Mouse (Mus musculus) CH12F3 (cell line): Measurements from ENCODE around the gene B3gat3.
"Not testable (repeated sequence)": the region's sequence is repeated elsewhere in the genome, so short reads cannot be mapped to it uniquely, and the experiment has no call there.

Experiments used
- in situ Hi-C: fragments of 300-500 bp; cut with MboI; formaldehyde crosslinking; loops from 2 replicates; pipeline ENCODE4 v1.14.3; 2020; ENCODE audit warnings: low sequenced_read_pairs

B3gat3 gene

GRCm38 (mm10) chr19:8941515-8942217 lies 21.5 kb downstream of the B3gat3 start, which contains the start of gene Mta2:
Mta2 (plus strand) TSS chr19:8941875.
- in situ Hi-C loops = no loop called here

GRCm38 (mm10) chr19:8942276-8942964 lies 22.2 kb downstream of the B3gat3 start:
- in situ Hi-C loops = no loop called here

GRCm38 (mm10) chr19:8943047-8943446 lies 22.9 kb downstream of the B3gat3 start:
- in situ Hi-C loops = no loop called here

GRCm38 (mm10) chr19:8944062-8944461 lies 23.9 kb downstream of the B3gat3 start:
- in situ Hi-C loops = no loop called here

DNA sequence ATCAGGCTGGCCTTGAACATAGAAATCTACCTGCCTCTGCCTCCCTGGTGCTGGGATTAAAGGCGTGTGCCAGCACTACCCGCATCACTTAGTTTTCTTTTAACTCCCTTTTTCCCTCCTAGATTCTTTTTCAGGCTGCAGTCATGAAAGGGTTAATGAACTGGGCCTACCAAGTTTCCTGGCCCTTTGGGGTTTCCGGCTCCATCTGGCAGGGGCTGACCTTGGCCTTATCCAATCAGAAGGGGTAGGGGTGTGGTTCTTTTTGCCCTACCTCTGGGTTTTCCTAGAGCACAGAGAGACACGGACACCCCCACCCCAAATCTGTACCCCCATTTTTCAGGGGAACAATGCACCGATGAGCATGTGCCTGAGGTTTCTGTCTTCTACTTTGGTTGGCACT lies 24.6 kb downstream of the B3gat3 start:
- in situ Hi-C loops = no loop called here

DNA sequence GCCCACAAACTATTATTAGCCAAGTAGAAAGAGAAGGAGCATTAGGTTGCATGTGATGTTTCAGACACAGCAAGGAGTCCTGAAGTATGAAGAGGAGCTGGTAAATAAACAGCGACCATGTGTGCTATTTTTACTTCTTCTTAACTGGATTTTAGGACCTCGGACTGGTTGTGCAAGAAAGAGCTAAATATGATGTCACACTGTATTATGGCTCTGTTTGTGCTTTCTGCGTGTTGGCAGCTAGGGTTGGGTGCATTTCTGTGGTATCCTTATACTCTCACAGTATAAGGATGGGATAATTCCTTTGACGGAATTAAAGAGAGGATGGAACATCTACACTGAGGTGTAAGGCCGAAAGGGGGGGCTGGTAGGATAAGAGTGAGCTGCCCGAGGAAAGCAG lies 25.1 kb downstream of the B3gat3 start:
- in situ Hi-C loops = no loop called here

DNA sequence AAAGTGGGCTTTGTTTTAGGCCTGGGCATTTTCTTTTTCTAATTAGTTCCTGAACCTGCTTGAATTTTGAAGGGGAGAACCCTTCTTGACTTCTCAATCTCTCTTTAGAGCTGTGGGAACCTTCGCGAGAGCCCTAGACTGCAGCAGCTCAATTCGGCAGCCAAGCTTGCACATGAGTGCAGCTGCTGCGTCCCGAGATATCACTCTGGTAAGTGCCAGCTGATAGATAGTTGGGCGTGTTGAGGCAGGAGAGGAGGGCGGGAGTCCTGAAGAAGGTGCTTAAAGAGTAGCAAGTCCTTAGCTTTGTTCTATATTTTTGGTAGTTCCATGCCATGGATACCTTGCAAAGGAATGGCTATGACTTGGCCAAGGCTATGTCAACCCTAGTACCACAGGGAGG lies 26.8 kb downstream of the B3gat3 start:
- in situ Hi-C loops = no loop called here

DNA sequence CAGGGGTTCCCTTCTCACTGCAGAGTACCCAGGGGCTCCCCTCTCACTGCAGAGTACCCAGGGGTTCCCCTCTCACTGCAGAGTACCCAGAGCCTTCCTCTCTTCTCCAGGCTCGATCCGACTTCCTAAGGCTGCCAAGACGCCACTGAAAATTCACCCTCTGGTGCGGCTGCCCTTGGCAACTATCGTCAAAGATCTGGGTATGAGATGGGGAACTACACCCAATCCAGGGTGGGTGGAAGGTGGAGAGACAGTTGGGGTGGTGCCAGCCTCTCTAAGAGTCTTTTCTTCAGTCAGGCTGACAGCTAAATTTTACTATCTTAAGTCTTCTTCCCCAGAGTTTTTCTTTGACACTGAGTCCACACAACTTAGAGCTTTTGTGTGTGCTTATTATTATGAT lies 30.0 kb downstream of the B3gat3 start:
- in situ Hi-C loops = no loop called here

GRCm38 (mm10) chr19:8952241-8952640 lies 32.1 kb downstream of the B3gat3 start:
- in situ Hi-C loops = no loop called here

GRCm38 (mm10) chr19:8953135-8954039 lies 33.2 kb downstream of the B3gat3 start, which contains the start of gene Tut1:
Tut1 (plus strand) TSS chr19:8953847.
- in situ Hi-C loops = no loop called here

GRCm38 (mm10) chr19:8954171-8954570 lies 34.0 kb downstream of the B3gat3 start:
- in situ Hi-C loops = no loop called here

- in situ Hi-C loops = no loop called here
Observed at GRCm38 (mm10) chr19:8962256-8962655, 42.1 kb downstream of the B3gat3 start.

DNA sequence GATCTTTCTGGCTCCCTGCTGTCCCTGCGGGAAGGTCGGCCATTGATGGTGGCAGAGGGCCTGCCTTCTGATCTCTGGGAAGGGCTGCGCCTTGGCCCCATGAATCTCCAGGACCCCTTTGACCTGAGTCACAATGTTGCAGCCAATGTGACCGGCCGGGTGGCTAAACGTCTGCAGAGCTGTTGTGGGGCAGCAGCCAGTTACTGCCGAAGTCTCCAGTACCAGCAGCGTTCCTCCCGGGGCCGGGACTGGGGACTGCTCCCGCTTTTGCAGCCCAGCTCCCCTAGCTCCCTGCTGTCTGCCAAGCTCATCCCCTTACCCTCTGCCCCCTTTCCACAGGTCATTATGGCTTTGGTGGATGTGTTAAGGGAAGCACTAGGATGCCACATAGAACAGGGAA lies 44.9 kb downstream of the B3gat3 start:
- in situ Hi-C loops = no loop called here

DNA sequence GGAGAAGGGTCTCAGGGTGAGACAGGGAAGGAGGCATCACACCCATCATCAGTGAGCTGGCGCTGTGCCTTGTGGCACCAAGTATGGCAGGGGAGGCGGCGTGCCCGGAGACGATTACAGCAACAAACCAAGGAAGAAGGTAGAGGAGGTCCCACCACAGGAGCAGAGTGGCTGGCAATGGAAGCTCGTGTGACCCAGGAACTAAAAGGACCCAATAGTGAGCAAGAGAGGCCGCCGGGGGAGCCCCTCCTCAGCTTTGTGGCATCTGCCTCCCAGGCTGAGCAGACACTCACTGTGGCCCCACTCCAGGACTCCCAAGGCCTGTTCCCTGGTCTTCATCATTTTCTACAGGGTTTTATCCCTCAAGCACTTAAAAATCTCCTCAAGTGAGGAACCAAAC lies 45.6 kb downstream of the B3gat3 start:
- in situ Hi-C loops = no loop called here

DNA sequence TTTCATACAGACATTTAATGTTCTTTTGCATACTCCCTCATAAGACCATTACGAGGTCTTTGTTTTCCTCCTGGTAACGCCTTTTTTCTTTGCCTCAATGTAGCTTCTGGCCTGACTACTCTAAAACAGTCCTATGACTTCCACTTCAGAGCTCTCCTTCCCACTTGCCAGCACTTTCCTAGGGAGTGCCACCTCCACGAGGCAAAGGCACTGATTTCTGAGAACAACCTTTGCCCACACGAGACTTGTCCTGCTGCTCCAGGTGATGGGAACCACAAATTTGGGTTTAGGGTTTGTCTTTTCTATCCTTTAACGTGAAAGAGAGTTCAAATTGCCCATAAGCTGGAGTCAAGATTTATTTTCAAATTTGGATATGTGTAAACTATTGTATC lies 46.0 kb downstream of the B3gat3 start:
- in situ Hi-C loops = no loop called here

DNA sequence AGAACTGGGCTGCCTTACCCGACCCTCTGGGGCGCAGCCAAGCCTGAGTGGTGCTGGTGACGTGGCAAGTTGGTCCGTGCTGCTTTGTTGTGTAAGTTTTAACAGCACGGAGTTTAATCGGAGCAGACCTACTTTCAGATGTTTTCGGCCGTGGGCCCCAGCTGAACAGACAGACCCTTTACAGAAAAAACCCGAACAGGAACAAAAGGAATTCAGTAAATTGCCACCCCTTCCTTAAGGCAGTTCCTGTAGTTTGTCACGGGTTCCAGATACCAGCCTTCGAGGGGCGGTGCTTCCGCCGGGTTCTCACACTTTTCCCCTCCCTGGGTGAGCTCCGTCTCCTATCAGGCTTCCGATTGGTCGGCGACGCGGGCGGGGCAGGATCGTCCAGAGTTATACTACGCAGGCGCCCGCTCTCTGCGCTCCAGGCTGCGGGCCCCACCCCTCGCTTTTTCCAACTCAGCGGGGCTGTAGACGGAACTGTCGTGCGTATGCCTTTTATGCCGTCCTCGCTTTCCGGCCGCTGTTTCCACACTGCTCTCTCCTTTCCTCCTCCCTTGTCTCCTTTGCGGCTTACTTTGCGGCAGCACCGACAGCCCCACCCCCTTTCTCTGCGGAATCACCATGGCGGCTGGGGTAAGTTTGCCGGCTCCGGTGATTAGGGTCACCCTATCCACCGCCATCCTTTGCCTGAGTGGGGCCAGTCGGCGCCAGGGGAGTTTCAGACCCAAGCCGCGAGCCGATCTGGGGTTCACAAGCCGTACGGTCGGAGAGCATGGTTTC lies 46.6 kb downstream of the B3gat3 start, which contains the start of gene Eef1g:
Eef1g (plus strand) TSS at position 452 of the 783 bp plus-strand sequence.
- in situ Hi-C loops = no loop called here

DNA sequence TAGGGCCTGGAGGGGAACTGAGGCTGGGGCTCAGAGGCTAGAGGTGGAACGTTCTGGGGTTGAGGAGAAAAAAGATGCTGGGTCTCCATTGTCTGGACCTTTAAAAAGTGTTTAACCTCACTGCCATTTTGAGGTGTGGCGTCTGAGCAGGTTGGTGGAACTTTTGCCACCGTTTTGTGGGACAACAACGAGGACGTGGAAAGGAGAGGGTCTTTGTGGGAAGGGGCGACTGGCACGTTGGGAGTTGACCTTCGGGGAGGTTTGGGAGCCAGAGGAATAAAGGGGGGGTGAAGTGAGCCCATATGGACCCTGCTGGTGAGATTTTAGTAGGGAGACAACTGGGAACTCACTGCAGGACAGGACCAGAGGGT lies 47.2 kb downstream of the B3gat3 start:
- in situ Hi-C loops = no loop called here

GRCm38 (mm10) chr19:8967893-8968292 lies 47.7 kb downstream of the B3gat3 start:
- in situ Hi-C loops = no loop called here

DNA sequence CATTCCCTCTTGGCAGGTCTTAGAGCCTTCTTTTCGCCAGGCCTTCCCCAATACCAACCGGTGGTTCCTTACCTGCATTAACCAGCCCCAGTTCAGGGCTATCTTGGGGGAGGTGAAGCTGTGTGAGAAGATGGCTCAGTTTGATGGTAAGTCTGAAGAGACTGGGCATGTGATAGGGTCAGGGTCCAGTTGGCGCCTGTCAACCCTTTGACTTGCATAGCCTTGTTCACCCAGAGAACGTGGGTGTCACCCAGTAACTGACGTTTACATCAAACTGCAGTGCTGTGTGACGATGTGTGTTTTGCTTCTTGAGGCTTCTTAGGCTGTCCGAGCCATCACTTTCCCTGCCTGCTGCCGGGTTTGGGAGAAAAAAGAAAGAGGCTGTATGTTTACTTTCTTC lies 52.3 kb downstream of the B3gat3 start:
- in situ Hi-C loops = not testable (repeated sequence)

- in situ Hi-C loops = no loop called here
Observed at GRCm38 (mm10) chr19:8974638-8975037, 54.5 kb downstream of the B3gat3 start.

DNA sequence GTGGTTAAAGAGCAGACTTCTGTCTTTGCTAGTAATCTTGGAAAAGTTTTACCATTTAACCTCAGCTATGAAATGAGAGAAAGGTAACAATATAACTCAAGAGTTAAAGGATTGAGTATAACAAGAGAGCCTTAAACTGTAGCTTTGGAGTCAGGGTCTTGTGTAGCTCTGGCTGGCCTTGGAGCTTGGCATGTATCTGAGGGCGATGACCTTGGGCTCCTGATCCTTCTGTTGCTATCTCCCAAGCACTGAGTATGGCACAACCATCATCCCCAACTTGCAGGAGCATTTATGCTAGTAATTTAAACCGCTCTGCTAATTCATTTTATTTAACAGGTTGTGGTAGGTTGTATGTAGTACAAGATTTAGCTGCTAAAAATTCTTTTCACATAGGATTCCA lies 55.3 kb downstream of the B3gat3 start:
- in situ Hi-C loops = no loop called here
